Mouse (Mus musculus) large intestine, adult 2 months (tissue): ENCODE results near the gene Azi2. TPM values are rescaled to one million over a fixed set of nuclear protein-coding genes. Genes with fewer than 3 reads are reported as not detected.

Source experiments
- DNase-seq: peaks from one replicate; pipeline ENCODE4 v3.0.0-alpha.2; 2012; ENCODE audit warnings: low read depth, low spot score
- WGBS: fragments of 180-500 bp; shearing (Covaris S2); methylation state at CpG from one replicate; pipeline ENCODE4 v1.1.7; 2018; 5-methylcytosine and 5-hydroxymethylcytosine counted together
- polyA plus RNA-seq: library from polyadenylated mRNA; depleted of rRNA; stranded (reverse); fragments of >200 nt; gene quantifications from 2 replicates; pipeline ENCODE4 v1.2.3, GENCODE M21; 2012; rRNA removed

The Azi2 gene
- polyA plus RNA-seq, 1 experiment: 21.3 TPM

DNA sequence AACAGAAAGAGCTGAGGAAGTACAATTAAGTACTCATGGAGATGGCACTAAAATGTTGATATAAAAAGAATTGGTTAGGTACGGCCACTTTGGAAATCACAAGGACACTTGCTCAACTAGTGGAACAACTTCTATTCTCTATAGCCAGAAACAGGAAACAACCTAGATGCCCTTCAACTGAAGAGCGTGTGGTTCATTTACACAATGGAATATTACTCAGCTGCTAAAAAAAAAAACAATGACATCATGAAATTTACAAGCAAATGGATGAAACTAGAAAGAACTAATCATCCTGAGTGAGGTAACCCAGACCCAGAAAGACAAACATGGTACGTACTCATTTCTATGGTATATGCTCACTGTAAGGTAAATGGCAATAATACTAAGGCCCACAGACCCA is 33.1 kb downstream of the Azi2 start:
- no peak for DNase-seq
- WGBS: 77% methylated on average over 3 of the region's 3 CpGs

DNA sequence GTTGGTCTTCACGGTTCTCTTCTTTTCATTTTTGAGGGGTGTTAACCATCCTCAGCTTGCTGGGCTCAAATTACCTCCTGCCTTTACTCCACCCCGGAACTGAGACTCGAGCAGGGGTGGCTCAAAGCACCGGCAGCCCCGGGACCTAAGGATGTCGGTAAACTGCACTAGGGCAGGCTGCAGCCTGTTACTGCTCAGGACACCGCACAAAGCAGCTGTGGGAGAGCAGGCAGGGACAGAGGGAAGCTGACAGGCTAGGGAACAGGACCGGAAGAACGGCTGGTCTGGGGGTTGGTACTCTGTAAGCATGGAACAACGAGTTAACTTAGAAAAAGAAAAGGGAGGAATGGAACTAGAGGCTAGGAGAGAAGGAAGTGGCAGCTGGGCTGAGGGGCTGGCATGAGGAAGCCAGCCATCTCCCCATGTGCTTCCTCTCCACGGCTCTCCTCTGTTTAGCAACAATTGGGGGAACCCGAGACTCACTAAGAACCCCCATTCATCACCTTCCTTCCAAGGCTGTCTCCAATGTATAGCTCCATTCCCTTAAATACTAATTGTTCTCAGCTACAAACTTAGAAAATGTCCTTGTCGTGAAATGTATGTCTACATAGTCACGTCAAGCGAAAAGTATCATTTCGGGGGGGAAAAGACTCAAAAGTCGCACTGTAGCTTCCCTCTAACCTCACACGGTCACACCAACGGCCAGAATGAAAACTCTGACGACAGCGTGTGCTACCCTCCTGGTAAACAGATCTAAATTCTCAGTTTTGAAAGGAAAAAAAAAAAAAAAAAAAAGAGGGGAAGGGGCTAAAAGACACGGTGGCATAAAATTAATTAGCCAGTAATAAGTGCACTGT is 42.5 kb downstream of the Azi2 start:
- WGBS: 41% methylated on average over 22 of the region's 22 CpGs
- DNase-seq: no peak

DNA sequence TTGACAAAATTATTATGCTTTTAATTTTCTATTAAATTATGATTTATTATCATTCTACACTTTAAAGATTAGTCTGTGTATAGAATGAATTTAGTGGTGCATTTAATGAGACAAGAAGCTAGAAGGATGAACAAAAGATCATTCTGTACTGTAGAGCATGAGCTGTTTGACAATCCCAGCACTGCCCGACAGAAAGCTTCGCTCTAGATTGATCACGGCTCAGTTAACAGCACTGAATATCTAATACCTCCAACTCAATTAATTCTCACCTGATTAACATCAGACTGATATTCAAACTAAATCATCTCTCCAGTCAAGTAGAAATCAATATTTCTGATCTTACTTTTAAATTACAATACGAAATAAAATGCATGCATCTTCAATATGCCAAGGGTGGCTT is 43.5 kb downstream of the Azi2 start:
- no peak for DNase-seq
- WGBS: 93% methylated on average over 4 of the region's 4 CpGs

DNA sequence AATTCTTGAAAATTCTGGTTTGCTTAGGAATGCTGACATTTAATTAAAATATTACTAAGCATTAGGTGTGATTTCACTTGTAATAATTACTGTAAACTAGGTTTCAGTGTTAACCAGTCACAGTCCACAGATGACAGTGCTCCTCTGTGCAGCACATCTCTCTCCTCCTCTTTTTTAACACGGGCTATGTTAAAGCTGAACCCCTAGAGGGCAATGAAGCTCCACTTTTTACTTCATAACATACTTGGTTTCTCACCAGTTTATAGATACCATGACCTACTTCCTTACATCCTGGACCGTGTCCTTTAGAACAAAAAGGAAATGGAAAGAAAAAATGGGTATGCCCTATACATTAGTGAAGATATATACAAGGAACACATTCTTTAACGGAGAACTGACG is 59.1 kb downstream of the Azi2 start:
- WGBS: 12% methylated on average over 4 of the region's 4 CpGs
- DNase-seq: peak; percentile 18

DNA sequence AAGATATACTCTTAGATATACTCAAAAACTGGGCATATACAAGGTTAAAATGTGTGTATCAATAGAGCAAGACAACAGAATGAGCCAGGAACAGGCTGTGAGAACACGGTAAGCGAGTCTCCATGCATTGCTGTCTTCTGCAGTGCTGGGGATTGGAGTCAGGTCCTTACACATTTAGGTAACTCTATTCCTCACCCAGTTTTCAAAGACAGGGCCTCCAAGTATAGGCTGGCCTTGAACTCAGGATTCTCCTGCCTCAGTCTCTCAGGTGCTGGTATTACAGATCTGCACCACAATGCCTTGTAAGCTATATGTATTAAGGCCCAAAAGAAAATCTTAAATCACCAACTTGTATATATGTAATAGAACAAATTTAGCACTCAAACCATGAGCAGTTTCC is 60.2 kb downstream of the Azi2 start:
- no peak for DNase-seq
- WGBS: 96% methylated on average over 2 of the region's 2 CpGs

DNA sequence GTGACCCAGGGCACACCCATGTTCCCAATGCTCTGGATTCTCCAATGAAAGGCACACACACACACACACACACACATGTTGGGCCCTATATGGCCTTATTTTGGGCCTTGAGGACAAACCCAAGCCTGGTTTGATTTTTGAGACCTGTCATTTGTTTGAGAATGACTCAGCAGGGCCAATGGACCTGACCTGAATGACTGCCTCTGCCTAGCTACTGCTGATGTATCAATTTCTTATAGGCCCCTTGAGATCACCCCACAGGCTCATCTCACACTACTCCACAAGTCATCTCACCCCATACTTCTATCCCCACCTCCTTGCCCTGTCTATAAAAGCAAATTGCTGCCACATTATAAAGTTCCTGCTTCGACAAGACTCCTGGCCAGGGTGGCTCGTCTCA is 61.5 kb downstream of the Azi2 start:
- DNase-seq: no peak

DNA sequence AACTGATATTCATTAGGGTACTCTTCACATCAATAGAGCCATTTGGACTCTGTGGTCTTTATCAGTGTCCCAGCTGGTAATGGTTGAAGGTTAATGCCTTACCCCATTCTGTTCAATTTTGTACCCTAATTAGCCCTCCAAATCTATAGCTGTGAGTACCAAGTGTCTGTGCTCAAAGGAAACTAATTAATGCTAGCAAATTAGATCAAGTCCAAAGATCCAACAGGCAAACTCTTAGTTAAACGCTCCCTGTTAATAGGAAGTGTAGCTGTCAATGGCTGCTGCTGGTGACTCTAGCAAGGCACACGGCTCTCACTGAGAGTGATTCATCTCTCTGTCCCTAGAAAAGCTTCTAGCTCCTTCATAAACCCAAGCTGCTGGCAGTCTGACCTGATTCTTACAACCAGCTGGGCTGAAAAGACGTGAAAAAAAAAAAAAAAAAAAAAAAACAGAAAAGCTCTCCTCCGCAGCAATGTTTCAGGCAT is 68.3 kb downstream of the Azi2 start:
- WGBS: 69% methylated on average over 4 of the region's 4 CpGs
- DNase-seq: no peak

More for the DNA sequence above, 61.5 kb downstream of the Azi2 start:
- WGBS: 77% methylated on average over 2 of the region's 2 CpGs

DNA sequence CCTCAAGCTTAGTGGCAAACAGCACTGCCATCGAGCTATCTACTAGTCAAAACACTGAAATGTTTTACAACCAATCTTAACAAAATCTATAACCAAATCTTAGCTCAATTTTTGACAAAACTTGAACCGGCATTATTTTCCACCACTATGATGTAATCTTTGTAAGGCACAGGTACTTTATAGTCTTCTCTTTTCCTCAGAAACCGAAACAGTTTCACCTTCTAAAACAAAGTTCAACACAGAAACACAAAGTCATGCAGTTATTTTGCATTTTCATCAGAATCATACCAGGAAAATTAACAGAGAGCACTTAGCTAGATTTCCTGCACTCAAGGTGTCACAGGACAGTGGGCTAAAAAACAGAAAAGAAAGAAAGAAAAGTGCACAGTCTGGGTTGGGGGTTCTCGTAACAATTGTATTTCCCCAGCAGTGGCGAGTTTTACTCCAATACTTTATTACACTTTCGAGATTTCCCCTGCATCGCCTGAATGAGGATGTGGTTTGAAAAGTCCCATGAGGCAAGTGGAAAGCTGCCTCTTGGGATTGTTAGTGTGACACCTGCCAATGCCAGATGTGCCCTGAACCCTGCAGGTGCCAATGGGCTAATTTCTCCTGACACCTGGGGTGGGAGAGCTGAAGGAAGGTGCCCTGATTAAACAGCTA is 69.5 kb downstream of the Azi2 start:
- WGBS: 70% methylated on average over 7 of the region's 7 CpGs
- DNase-seq: no peak

DNA sequence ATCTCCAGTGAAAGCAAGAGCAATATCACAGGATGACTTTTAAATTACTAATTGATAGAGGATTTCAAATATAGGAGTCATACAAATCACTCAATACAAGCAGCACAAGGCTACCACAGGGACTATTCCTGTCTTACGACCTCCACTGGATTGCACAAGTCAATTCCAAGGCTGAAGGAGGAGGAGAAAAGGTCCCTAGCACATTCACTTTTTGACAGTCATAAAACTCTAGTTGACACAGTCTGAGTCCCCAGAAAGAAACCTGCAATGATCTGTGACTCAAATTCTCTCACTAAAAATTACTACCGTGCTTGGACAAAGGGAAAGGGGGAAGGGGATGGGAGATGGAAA is 70.0 kb downstream of the Azi2 start:
- DNase-seq: no peak
- 32% methylated on average over 2 of the region's 2 CpGs for WGBS

Other genes with a start within 250 kb of the Azi2 start
- 2.7 and 2.9 TPM in 2 replicates for gene Cmc1, start 109.7 kb downstream of the Azi2 start, polyA plus RNA-seq